Mouse (Mus musculus): ENCODE data around the gene Spata7.

Gene Spata7

GRCm38 (mm10) chr12:98673879-98674278, 45.9 kb downstream of the Spata7 start:
- DNase-seq (ENCODE audit: low spot score): no peak

GRCm38 (mm10) chr12:98674627-98675143, 46.7 kb downstream of the Spata7 start:
- DNase-seq (ENCODE audit: low spot score): peak; percentile 65

- DNase-seq (ENCODE audit: low spot score): no peak
These were observed 48.9 kb downstream of the Spata7 start for GRCm38 (mm10) chr12:98676861-98677260.

GRCm38 (mm10) chr12:98677336-98677735, 49.4 kb downstream of the Spata7 start:
- no peak for DNase-seq (ENCODE audit: low spot score)

DNA sequence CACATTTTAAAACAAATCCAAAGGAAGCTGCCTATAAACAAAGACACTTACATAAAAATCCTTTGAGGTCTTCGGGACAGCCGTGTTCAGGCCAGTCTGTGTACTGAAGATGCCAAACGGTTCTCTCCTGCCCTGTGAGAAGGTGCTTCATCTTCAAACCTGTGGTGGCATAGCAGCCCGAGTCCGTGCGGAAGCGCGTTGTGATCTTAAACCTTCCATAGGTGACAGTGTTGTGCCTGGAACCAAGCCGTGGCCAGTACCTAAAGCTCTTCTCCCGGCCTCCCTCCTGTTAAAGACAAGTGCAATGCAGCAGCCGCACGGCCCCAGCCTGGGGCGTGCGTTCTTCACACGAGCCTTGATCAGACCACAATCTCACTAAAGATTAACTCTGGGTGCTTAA, 51.9 kb downstream of the Spata7 start:
- no peak for DNase-seq (ENCODE audit: low spot score)

GRCm38 (mm10) chr12:98682196-98682595, 54.2 kb downstream of the Spata7 start:
- DNase-seq (ENCODE audit: low spot score): no peak

- DNase-seq (ENCODE audit: low spot score): no peak
These were observed 55.2 kb downstream of the Spata7 start for GRCm38 (mm10) chr12:98683171-98683570.

GRCm38 (mm10) chr12:98683574-98683973, 55.6 kb downstream of the Spata7 start:
- no peak for DNase-seq (ENCODE audit: low spot score)

- no peak for DNase-seq (ENCODE audit: low spot score)
These were observed 62.3 kb downstream of the Spata7 start for GRCm38 (mm10) chr12:98690230-98690629.

GRCm38 (mm10) chr12:98697202-98697601, 69.2 kb downstream of the Spata7 start:
- DNase-seq (ENCODE audit: low spot score): no peak

GRCm38 (mm10) chr12:98701564-98701963, 73.6 kb downstream of the Spata7 start:
- DNase-seq (ENCODE audit: low spot score): no peak

- DNase-seq (ENCODE audit: low spot score): no peak
These were observed 75.6 kb downstream of the Spata7 start for GRCm38 (mm10) chr12:98703554-98703953.

GRCm38 (mm10) chr12:98703961-98704360, 76.0 kb downstream of the Spata7 start:
- no peak for DNase-seq (ENCODE audit: low spot score)

DNA sequence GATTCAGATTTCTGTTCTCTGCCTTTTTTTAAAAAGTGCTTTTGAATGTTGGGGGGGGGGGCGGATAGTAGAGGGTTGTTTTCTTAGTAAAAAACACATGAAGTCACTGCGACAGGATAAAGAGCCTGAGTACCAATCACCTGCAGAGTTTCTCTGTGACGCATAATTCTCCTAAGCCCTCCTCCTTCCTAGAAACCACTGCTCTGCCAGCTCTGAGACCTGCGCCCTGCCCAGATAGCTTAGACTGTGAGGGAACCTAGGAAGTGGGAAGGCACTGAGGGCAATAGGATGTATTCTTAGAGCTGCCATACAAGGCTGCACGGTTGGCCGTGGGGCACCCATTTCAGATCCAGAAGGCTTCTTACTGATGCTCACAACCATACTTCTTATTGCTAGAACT, 84.9 kb downstream of the Spata7 start:
- no peak for DNase-seq (ENCODE audit: low spot score)

DNA sequence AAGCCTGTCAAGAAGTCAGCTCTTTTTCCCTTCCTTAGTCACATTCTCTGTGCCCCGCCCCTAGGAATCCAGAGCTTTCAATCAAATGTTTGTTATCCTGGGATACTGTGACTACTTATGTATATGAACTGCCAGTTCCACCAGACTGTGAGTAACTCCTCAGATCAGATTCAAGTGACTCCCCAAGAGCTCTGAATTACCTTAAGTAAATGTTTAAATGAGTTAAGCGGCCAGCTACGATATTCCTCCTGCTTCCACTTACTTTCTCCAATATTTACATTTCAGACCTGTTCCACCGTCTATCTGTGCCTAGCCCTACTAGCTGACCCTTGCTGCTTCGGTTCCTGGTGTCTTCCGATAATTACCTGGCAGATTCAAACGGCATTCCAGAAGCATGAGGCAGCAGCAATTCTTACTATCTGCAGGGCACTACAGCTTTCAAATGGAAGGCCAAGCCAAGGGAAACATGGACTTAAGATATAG, 85.7 kb downstream of the Spata7 start:
- DNase-seq (ENCODE audit: low spot score): no peak

GRCm38 (mm10) chr12:98714757-98715156, 86.8 kb downstream of the Spata7 start:
- DNase-seq (ENCODE audit: low spot score): no peak

GRCm38 (mm10) chr12:98716142-98716541, 88.2 kb downstream of the Spata7 start:
- no peak for DNase-seq (ENCODE audit: low spot score)

Measured in layer of hippocampus, adult 9-10 months (tissue).